In the genomic region with DNA sequence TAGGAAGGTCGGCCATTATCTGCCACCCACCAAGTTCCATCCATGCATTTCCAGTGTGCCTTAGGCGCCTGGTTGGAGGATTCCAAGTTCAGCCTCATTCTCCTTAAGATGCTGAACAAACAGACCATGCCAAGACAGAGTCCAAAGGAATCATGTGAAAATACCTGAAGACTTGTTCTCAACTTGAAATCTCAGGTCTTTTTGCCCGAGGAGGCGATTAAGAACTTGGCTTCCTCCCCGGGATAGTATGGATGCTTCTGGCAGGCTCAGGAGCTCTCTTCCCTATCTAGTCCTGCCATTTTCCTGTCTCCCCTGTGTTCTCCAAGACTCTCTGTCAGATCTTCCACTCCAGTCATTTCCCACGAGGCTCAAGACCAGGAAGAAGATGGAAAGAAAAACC, we compare ENCODE assay signal across 25 mouse cellular contexts.
DNase-seq lines count a peak whose midpoint lies in the region; ATAC-seq lines count a peak whose summit lies in the region.
"Had no signal": no experiment of that assay in that cellular context is flagged by ENCODE, and none has a peak within 500 bp of the region (broad histone marks: within the 10 kb centered on the region; RNA-seq: fewer than 3 reads in every experiment).

No protein-coding gene starts in this region.

- no peak overlapping the region for H3K9ac ChIP-seq in embryonic facial prominence, embryonic 15.5 days
- H3K9ac ChIP-seq in midbrain, embryonic 11.5 days (ENCODE audit: low read length), result no peak overlapping the region
- no peak overlapping the region for H3K9ac ChIP-seq in midbrain, embryonic 14.5 days (replicated peaks; ENCODE audit: low read length)
- H3K9ac ChIP-seq: embryonic facial prominence, embryonic 12.5 days; forebrain, embryonic 13.5 days; forebrain, embryonic 15.5 days; forebrain, postnatal 0 days had no signal

- no peaks in the 10 kb centered on the region for H3K36me3 ChIP-seq in embryonic facial prominence, embryonic 15.5 days
- no peaks in the 10 kb centered on the region for H3K36me3 ChIP-seq in embryonic facial prominence, embryonic 10.5 days (replicated peaks)
- H3K36me3 ChIP-seq in midbrain, embryonic 11.5 days (ENCODE audit: control insufficient read depth, insufficient read depth, low read length), result no peaks in the 10 kb centered on the region
- H3K36me3 ChIP-seq in midbrain, embryonic 14.5 days (ENCODE audit: control insufficient read depth, insufficient read depth, low read length), result no peaks in the 10 kb centered on the region
- H3K36me3 ChIP-seq: embryonic facial prominence, embryonic 12.5 days; forebrain, embryonic 15.5 days; G1E had no signal

- peaks cover 16% of the 10 kb centered on the region for H3K4me1 ChIP-seq in embryonic facial prominence, embryonic 15.5 days
- H3K4me1 ChIP-seq in embryonic facial prominence, embryonic 10.5 days, result no peaks in the 10 kb centered on the region
- H3K4me1 ChIP-seq in midbrain, embryonic 11.5 days (ENCODE audit: control insufficient read depth, insufficient read depth, low read length), result no peaks in the 10 kb centered on the region
- no peaks in the 10 kb centered on the region for H3K4me1 ChIP-seq in midbrain, embryonic 14.5 days (ENCODE audit: control insufficient read depth, insufficient read depth, low read length)
- H3K4me1 ChIP-seq: forebrain, embryonic 13.5 days had no signal

- 68% methylated on average over 6 of the region's 6 CpGs for WGBS in embryonic facial prominence, embryonic 15.5 days
- WGBS in embryonic facial prominence, embryonic 10.5 days, result 88% methylated on average over 6 of the region's 6 CpGs
- WGBS in midbrain, embryonic 11.5 days, result 88% methylated on average over 6 of the region's 6 CpGs
- WGBS in midbrain, embryonic 14.5 days, result 93% methylated on average over 6 of the region's 6 CpGs

- 0 out of 2 replicates have a peak overlapping the region, but pooled peaks have one; percentile 48 for H3K27ac ChIP-seq in embryonic facial prominence, embryonic 15.5 days (replicated peaks)
- no peak overlapping the region for H3K27ac ChIP-seq in embryonic facial prominence, embryonic 10.5 days (replicated peaks)
- no peak overlapping the region for H3K27ac ChIP-seq in midbrain, embryonic 11.5 days (ENCODE audit: low read depth, low read length)
- H3K27ac ChIP-seq in midbrain, embryonic 14.5 days (replicated peaks; ENCODE audit: low read depth, low read length), result no peak overlapping the region
- H3K27ac ChIP-seq: embryonic facial prominence, embryonic 12.5 days; forebrain, embryonic 13.5 days; forebrain, embryonic 15.5 days had no signal

- DNase-seq in embryonic facial prominence, embryonic 10.5 days (ENCODE audit: low spot score), result no peak
- peak; percentile 33 for DNase-seq in midbrain, embryonic 11.5 days (ENCODE audit: low spot score, missing footprints)
- no peak for DNase-seq in midbrain, embryonic 14.5 days
- DNase-seq in cerebellum, adult 11-12 months, result no peak
- DNase-seq: adrenal gland, adult 8-10 months; adrenal gland, postnatal 14 days; adrenal gland, postnatal 36 days; B cell, adult 2 months; cerebellum, adult 18-20 months; cerebellum, adult 8-10 months; cerebellum, adult 9-11 months; cerebellum, postnatal 14 days; cerebellum, postnatal 36 days; embryo, embryonic 11 days; forebrain, postnatal 0 days had no signal

- no peaks in the 10 kb centered on the region for H3K9me3 ChIP-seq in embryonic facial prominence, embryonic 15.5 days (replicated peaks)
- H3K9me3 ChIP-seq in embryonic facial prominence, embryonic 10.5 days, result no peaks in the 10 kb centered on the region
- H3K9me3 ChIP-seq in midbrain, embryonic 11.5 days (ENCODE audit: control insufficient read depth, low read length), result no peaks in the 10 kb centered on the region
- H3K9me3 ChIP-seq in midbrain, embryonic 14.5 days (ENCODE audit: control insufficient read depth, low read length), result no peaks in the 10 kb centered on the region
- H3K9me3 ChIP-seq: embryonic facial prominence, embryonic 12.5 days; forebrain, embryonic 13.5 days; forebrain, embryonic 15.5 days had no signal

- H3K27me3 ChIP-seq in embryonic facial prominence, embryonic 15.5 days, result no peaks in the 10 kb centered on the region
- no peaks in the 10 kb centered on the region for H3K27me3 ChIP-seq in embryonic facial prominence, embryonic 10.5 days (replicated peaks; ENCODE audit: low read depth, poor library complexity, severe bottlenecking)
- H3K27me3 ChIP-seq in midbrain, embryonic 11.5 days (ENCODE audit: control insufficient read depth, insufficient read depth, low read length), result no peaks in the 10 kb centered on the region
- no peaks in the 10 kb centered on the region for H3K27me3 ChIP-seq in midbrain, embryonic 14.5 days (ENCODE audit: control insufficient read depth, insufficient read depth, low read length)
- H3K27me3 ChIP-seq: CH12.LX; embryonic facial prominence, embryonic 12.5 days; forebrain, embryonic 13.5 days; forebrain, embryonic 15.5 days; Patski had no signal

- ATAC-seq in embryonic facial prominence, embryonic 15.5 days (ENCODE audit: insufficient number of reproducible peaks, low FRiP score, low TSS enrichment, low read depth), result no peak
- ATAC-seq in midbrain, embryonic 11.5 days (ENCODE audit: low FRiP score), result no peak
- ATAC-seq in midbrain, embryonic 14.5 days (ENCODE audit: low FRiP score, low TSS enrichment), result no peak
- ATAC-seq: activated CD4-positive, CD25-positive, alpha-beta regulatory T cell, adult 4 months; CD4-positive, CD25-positive, alpha-beta regulatory T cell, adult 4 months; forebrain, embryonic 13.5 days; forebrain, embryonic 15.5 days; forebrain, postnatal 0 days; Patski had no signal

- H3K4me2 ChIP-seq in embryonic facial prominence, embryonic 15.5 days (replicated peaks), result no peak overlapping the region
- H3K4me2 ChIP-seq in midbrain, embryonic 11.5 days, result no peak overlapping the region
- no peak overlapping the region for H3K4me2 ChIP-seq in midbrain, embryonic 14.5 days (ENCODE audit: low read length)
- H3K4me2 ChIP-seq: embryonic facial prominence, embryonic 12.5 days; forebrain, embryonic 13.5 days; forebrain, embryonic 15.5 days had no signal

- no peak overlapping the region for H3K4me3 ChIP-seq in embryonic facial prominence, embryonic 15.5 days (replicated peaks)
- no peak overlapping the region for H3K4me3 ChIP-seq in embryonic facial prominence, embryonic 10.5 days
- no peak overlapping the region for H3K4me3 ChIP-seq in midbrain, embryonic 11.5 days (ENCODE audit: low read depth, low read length)
- H3K4me3 ChIP-seq in midbrain, embryonic 14.5 days (replicated peaks; ENCODE audit: low read depth, low read length), result no peak overlapping the region
- H3K4me3 ChIP-seq: embryonic facial prominence, embryonic 12.5 days; erythroblast, embryonic 14.5 days; forebrain, embryonic 13.5 days; forebrain, embryonic 15.5 days had no signal
